Mouse (Mus musculus) spleen, adult 2 months (tissue): ENCODE measurements around the gene Gucy2e.

Experiments
- CTCF ChIP-seq: fragments of 200-500 bp; IDR thresholded peaks from 2 replicates; pipeline ENCODE4 v1.5.1; 2011; ENCODE audit warnings: mild to moderate bottlenecking, inconsistent platforms; ENCODE audit not compliant: insufficient read depth, insufficient read length, insufficient replicate concordance; ENCODE audit errors: extremely low read depth
- POLR2A ChIP-seq: fragments of 200-500 bp; IDR thresholded peaks from 2 replicates; pipeline ENCODE4 v1.6.1; 2011; ENCODE audit warnings: low read depth, low read length, inconsistent platforms

GRCm38 (mm10) chr11:69264276-69264675 is 27.4 kb upstream of the Gucy2e start:
- TF ChIP-seq POLR2A (no peak), CTCF (no peak)
